Mouse (Mus musculus) liver, embryonic 11.5 days (tissue): ENCODE data around the gene Mrpl28. TPM values are rescaled to one million over a fixed set of nuclear protein-coding genes. Genes with fewer than 3 reads are reported as not detected.

Experiments
- ATAC-seq: fragments of 200-750 bp; cut with Nextera tagmentation; replicated peaks from 2 replicates; pipeline ENCODE4 v1.8.0; 2017; ENCODE audit warnings: moderate number of reproducible peaks, mild to moderate bottlenecking, moderate TSS enrichment, moderate library complexity; ENCODE audit not compliant: low FRiP score
- DNase-seq: peaks from one replicate; pipeline ENCODE4 v3.0.0-alpha.2; 2017; ENCODE audit warnings: low spot score
- H3K27ac ChIP-seq: fragments of 300-500 bp; sonication (generic); 2 replicates; pipeline ENCODE4 v1.5.1; 2014; ENCODE audit warnings: mild to moderate bottlenecking, low read depth, low read length, control low read depth
- H3K27me3 ChIP-seq: fragments of 300-500 bp; sonication (generic); replicated peaks from 2 replicates; pipeline ENCODE4 v1.6.1; 2014; ENCODE audit warnings: low read length, mixed read lengths; ENCODE audit not compliant: control insufficient read depth, insufficient read depth
- H3K36me3 ChIP-seq: fragments of 300-500 bp; sonication (generic); 2 replicates; pipeline ENCODE4 v1.6.1; 2014; ENCODE audit warnings: mild to moderate bottlenecking, low read length, moderate library complexity, mixed read lengths; ENCODE audit not compliant: control insufficient read depth, insufficient read depth
- H3K4me1 ChIP-seq: fragments of 300-500 bp; sonication (generic); replicated peaks from 2 replicates; pipeline ENCODE4 v1.6.1; 2014; ENCODE audit warnings: low read length, mixed read lengths; ENCODE audit not compliant: control insufficient read depth, insufficient read depth
- H3K4me2 ChIP-seq: fragments of 300-500 bp; sonication (generic); 2 replicates; pipeline ENCODE4 v1.6.1; 2014; ENCODE audit warnings: mild to moderate bottlenecking, control low read depth, moderate library complexity
- H3K4me3 ChIP-seq: fragments of 300-500 bp; sonication (generic); 2 replicates; pipeline ENCODE4 v1.5.1; 2014; ENCODE audit warnings: low read depth, low read length, control low read depth
- H3K9ac ChIP-seq: fragments of 300-500 bp; sonication (generic); 2 replicates; pipeline ENCODE4 v1.6.1; 2014; ENCODE audit warnings: low read depth, low read length, control low read depth
- H3K9me3 ChIP-seq: fragments of 300-500 bp; sonication (generic); 2 replicates; pipeline ENCODE4 v1.6.1; 2016; ENCODE audit warnings: low read length, inconsistent platforms, mixed read lengths; ENCODE audit not compliant: control insufficient read depth
- WGBS: fragments of 180-500 bp; shearing (Covaris S2); extraction: QIAGEN DNeasy Blood & Tissue Kit; methylation state at CpG from one replicate; pipeline ENCODE4 v1.1.7; 2014; 5-methylcytosine and 5-hydroxymethylcytosine counted together
- polyA plus RNA-seq: library from polyadenylated mRNA; unstranded; fragments of >200 nt; fragmentation: Nextera tagmentation; extraction: Ambion mirVana; gene quantifications from 2 replicates; pipeline ENCODE4 v1.2.1, GENCODE M21; 2014

The Mrpl28 gene
- 253 TPM in 2 replicates for polyA plus RNA-seq

DNA sequence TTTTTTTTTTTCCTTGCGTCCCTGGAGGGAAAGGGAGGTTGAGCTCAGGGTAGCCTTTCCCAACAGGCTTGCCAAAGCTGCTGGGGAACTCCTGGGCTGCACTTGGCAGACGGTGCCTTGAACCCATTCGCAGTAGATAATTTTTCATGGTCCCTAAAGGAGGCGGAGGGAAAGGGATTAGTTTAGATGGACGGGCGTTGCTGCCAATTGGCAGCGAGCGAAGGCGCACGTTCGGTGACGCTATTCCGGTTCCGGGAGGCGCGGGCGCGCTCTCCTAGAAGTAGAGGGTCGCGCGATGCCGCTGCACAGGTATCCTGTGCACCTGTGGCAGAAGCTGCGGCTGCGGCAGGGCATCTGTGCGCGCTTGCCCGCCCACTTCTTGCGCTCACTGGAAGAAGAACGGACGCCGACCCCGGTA is at the start of gene Mrpl28:
Gene Mrpl28 (plus strand): TSS at position 234 of the 418 bp plus-strand sequence.
- ATAC-seq (peak; percentile 84), DNase-seq (peak; percentile 86)
- H3K27me3 ChIP-seq = 0 out of 2 replicates have a peak, but pooled peaks cover 4% of the 10 kb centered on the region
- H3K4me3 ChIP-seq = peak within 1 kb of the TSS; percentile 93
- H3K4me2 ChIP-seq = peak within 1 kb of the TSS; percentile 88
- WGBS = under 1% methylated on average over 32 of the region's 32 CpGs
- peak within 1 kb of the TSS; percentile 64 for H3K27ac ChIP-seq
- H3K4me1 ChIP-seq = peaks cover 15% of the 10 kb centered on the region
- H3K9ac ChIP-seq = peak within 1 kb of the TSS; percentile 85
- no peaks in the 10 kb centered on the region for H3K9me3 ChIP-seq
- peaks cover 21% of the 10 kb centered on the region for H3K36me3 ChIP-seq

DNA sequence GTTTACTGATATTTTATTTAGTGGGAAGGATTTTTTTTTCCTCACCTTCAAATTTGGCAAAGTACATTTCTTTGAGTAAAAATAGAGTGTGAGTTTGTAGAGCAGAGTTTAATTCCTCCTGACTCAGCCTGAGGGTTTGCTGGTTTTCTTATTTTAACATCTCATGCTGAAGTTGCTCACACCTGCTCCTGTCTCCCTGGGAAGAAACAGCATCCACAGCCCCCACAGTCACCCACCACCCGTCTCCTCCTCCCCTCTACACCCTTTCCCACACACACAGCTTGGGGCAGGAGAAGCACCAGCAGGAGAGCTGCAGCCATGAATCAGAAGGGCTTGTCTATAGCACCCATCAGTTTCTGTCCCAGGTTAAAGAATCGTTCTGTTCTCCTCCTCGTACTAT is 48.1 kb upstream of the Mrpl28 start:
- no peaks in the 10 kb centered on the region for H3K36me3 ChIP-seq
- peaks cover under 1% of the 10 kb centered on the region for H3K4me1 ChIP-seq
- H3K4me2 ChIP-seq = no peak overlapping the region
- DNase-seq = no peak
- no peak overlapping the region for H3K9ac ChIP-seq
- whole genome bisulfite sequencing = 61% methylated on average over 3 of the region's 3 CpGs
- ATAC-seq = no peak
- H3K4me3 ChIP-seq = no peak overlapping the region
- peaks cover 17% of the 10 kb centered on the region for H3K27me3 ChIP-seq
- no peaks in the 10 kb centered on the region for H3K9me3 ChIP-seq
- no peak overlapping the region for H3K27ac ChIP-seq

DNA sequence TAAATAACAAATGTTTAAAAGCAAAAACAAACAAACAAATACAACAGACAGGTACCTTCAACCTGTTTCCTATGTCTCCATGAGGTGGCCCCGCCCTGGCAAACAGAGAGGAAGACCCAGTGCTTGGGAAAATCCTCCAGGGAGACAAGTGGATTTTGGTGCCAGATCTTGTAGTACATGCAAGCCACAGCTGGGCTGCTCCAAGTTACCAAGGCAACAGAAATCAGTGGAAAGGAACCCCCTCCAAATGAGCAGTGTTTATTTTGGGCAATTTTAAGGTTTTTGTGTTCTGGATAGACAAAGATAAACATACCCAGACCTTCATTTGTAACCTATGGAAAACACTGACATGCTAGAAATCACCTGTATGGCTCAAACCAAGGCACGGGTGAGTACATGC is 44.4 kb upstream of the Mrpl28 start:
- DNase-seq (no peak), ATAC-seq (no peak)
- no peaks in the 10 kb centered on the region for H3K36me3 ChIP-seq
- no peaks in the 10 kb centered on the region for H3K4me1 ChIP-seq
- H3K27me3 ChIP-seq = no peaks in the 10 kb centered on the region
- 79% methylated on average over 2 of the region's 2 CpGs for WGBS
- H3K4me3 ChIP-seq = no peak overlapping the region
- no peak overlapping the region for H3K9ac ChIP-seq
- no peak overlapping the region for H3K4me2 ChIP-seq
- no peak overlapping the region for H3K27ac ChIP-seq
- no peaks in the 10 kb centered on the region for H3K9me3 ChIP-seq

DNA sequence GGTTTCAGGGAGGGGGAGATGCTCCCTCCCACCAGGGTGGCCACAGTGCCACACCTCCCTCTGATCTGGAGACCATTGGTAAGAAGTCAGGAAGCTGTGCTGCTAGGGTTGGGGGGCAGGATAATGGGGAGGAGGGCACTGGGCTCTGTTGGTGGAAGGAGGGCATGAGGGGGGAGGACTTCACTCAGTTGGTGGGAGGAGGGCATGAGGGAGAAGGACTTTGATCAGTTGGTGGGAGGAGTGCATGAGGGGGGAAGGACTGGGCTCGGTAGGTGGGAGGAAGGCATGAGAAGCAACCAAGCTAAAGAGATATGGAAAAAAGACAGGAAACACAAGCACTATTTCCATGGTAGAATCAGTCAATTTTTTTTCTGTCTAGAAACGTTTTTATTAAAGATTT is 42.4 kb upstream of the Mrpl28 start:
- H3K27ac ChIP-seq = no peak overlapping the region
- 0 out of 2 replicates have a peak, but pooled peaks cover 2% of the 10 kb centered on the region for H3K36me3 ChIP-seq
- H3K4me1 ChIP-seq = no peaks in the 10 kb centered on the region
- whole genome bisulfite sequencing = 33% methylated on average over 2 of the region's 2 CpGs
- no peak for ATAC-seq
- DNase-seq = no peak
- H3K27me3 ChIP-seq = no peaks in the 10 kb centered on the region
- H3K9ac ChIP-seq = no peak overlapping the region
- no peak overlapping the region for H3K4me2 ChIP-seq
- no peaks in the 10 kb centered on the region for H3K9me3 ChIP-seq
- no peak overlapping the region for H3K4me3 ChIP-seq

DNA sequence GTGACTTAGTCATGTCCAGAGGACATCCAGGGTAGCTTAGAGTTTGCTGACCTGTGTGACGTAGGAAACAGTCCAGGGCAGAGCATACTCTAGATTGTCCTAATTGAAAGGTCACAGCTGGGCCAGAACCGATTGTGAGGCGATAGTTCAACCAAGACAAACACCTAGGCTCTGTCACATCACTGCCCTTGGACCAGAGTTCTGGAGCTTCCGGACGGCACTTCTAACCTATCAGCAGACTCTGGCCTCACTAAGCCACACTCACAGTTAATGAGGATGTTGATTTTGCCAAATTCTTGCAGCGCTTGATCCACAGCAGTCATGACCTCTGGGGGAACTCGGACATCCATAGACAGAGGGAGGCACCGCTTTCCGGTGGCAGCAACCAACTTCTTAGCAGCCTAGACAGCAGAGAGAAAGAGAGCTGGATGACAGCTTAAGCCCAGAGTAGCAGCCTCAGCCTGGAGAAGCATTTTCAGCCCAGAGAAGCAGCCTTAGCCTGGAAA is 36.2 kb upstream of the Mrpl28 start:
- Histone ChIP-seq H3K27me3 (no peaks in the 10 kb centered on the region), H3K4me3 (no peak overlapping the region), H3K27ac (no peak overlapping the region), H3K4me2 (no peak overlapping the region), H3K4me1 (no peaks in the 10 kb centered on the region), H3K36me3 (peaks cover 4% of the 10 kb centered on the region), H3K9ac (no peak overlapping the region), H3K9me3 (no peaks in the 10 kb centered on the region)
- 83% methylated on average over 9 of the region's 9 CpGs for WGBS
- ATAC-seq (no peak), DNase-seq (no peak)

DNA sequence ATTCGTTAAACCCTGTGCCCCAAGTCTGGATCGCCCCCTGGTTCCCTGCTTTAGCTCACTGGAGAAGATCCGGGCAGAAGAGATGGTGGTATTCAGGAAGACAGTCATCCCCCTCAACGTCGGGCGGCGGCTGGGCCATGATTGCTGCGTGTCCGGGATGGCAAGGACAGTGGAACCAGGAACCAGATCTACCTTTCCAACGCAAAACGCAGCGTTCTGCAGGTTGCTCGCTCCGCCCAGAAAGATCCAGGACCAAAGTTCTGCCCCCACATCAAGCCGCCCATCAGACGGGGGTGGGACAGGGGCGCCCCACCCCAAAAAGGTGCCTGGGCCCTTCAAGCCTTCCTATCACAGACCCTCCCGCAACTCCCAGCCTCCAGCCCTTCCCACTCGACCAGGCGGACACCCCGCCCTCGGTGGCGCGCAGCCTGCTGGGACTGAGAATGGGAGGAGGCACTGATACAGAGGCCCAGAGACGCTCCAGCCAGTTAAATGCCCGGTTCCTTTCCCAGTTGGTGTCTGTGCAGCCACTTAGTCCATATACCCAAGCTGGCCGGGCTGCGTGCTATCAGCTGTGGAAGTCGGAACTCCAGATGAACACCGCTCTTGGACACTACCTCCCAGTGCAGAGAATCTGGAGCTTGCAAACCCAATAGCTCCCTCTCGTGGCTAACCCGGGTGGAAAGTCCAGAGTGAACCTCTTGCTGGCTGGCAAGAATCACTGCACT is 33.2 kb upstream of the Mrpl28 start, which contains the start of gene Decr2:
Gene Decr2 (minus strand): TSS at position 433 of the 728 bp plus-strand sequence.
- no peaks in the 10 kb centered on the region for H3K9me3 ChIP-seq
- peak within 1 kb of the TSS; percentile 59 for H3K4me3 ChIP-seq
- H3K27ac ChIP-seq = peak within 1 kb of the TSS; percentile 63
- 1% methylated on average over 32 of the region's 32 CpGs for WGBS
- no peaks in the 10 kb centered on the region for H3K27me3 ChIP-seq
- DNase-seq = peak; percentile 87
- H3K4me1 ChIP-seq = peaks cover 14% of the 10 kb centered on the region
- peak; percentile 87 for ATAC-seq
- peak within 1 kb of the TSS; percentile 66 for H3K9ac ChIP-seq
- H3K4me2 ChIP-seq = peak within 1 kb of the TSS; percentile 83
- peaks cover 10% of the 10 kb centered on the region for H3K36me3 ChIP-seq

DNA sequence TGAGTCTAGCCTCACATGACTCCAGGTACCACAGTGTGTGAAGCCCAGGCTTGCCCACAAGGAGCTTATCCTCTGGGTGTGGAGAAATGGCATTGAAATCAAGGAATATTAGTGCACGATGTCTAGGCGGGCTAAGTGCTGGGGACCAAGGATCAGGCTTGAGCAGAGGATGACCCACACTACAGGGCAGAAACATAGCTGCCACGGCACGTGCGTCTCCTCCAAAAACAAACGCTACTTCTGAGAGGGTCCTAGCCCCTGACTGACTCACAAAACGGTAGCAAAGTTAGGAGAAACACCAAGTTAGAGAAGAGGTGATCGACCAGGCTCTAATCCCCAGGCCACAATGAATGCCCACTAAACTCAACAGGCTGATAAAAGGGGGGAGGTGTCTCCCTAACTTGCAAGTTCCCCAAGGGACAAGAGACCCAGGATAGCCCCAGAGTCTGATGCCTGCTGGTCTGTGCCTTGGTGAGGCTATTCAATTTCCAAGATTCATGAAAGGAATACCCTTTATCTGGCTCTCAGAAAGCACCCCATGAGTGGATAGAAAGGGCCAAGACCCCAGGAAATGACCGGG is 28.7 kb upstream of the Mrpl28 start:
- Histone ChIP-seq H3K4me1 (peaks cover 14% of the 10 kb centered on the region), H3K4me3 (peak overlapping the region; percentile 63), H3K4me2 (peak overlapping the region; percentile 91), H3K9ac (peak overlapping the region; percentile 77), H3K27ac (peak overlapping the region; percentile 52), H3K27me3 (no peaks in the 10 kb centered on the region), H3K36me3 (peaks cover 10% of the 10 kb centered on the region), H3K9me3 (no peaks in the 10 kb centered on the region)
- 24% methylated on average over 9 of the region's 9 CpGs for WGBS
- ATAC-seq (no peak), DNase-seq (no peak)

DNA sequence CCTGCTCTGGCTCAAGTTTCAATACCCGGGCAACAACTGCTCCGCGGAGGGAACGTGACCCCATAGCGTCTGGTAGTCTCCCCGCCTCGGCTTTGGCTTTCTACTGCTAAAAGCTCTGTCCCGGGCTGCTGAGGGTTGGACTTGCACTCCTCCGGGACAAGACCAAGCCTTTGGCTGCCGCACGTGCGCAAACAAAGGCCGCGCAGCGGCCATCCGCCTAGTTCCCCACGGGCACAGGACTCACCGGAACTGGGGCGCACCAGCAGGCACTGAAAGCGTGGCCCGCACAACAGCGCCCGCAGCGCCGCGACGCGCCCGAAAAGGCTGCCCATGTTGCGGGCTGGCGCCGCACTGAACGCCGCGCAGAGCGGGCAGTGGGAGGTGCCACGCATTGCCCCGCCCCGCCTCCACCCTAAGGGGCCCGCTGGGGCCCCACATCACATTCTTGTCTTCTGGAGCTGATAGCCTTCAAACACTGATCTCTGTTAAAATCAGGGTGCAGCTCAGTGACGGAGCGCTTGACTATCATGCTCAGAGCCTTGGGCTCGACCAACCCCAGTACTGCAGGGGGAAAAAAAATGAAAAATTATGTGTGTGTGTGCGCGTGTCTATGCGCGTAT is 28.1 kb upstream of the Mrpl28 start, which contains the start of gene Nme4:
Gene Nme4 (minus strand): TSS at position 482 of the 620 bp plus-strand sequence.
- Histone ChIP-seq H3K4me2 (peak within 1 kb of the TSS; percentile 91), H3K36me3 (peaks cover 10% of the 10 kb centered on the region), H3K9me3 (no peaks in the 10 kb centered on the region), H3K4me1 (peaks cover 14% of the 10 kb centered on the region), H3K4me3 (peak within 1 kb of the TSS; percentile 63), H3K27me3 (no peaks in the 10 kb centered on the region), H3K9ac (peak within 1 kb of the TSS; percentile 77), H3K27ac (peak within 1 kb of the TSS; percentile 52)
- DNase-seq = peak; percentile 83
- peak; percentile 92 for ATAC-seq
- 3% methylated on average over 47 of the region's 47 CpGs for WGBS
